Mouse (Mus musculus): ENCODE results near the gene Sh3tc1.

Sh3tc1 gene

GRCm38 (mm10) chr5:35755131-35755733 lies 15.4 kb upstream of the Sh3tc1 start:
- no peak for DNase-seq (ENCODE audit: low read depth)

- no peak for DNase-seq (ENCODE audit: low read depth)
These were observed 11.2 kb upstream of the Sh3tc1 start for GRCm38 (mm10) chr5:35751016-35751415.

GRCm38 (mm10) chr5:35750026-35750425 lies 10.2 kb upstream of the Sh3tc1 start:
- no peak for DNase-seq (ENCODE audit: low read depth)

GRCm38 (mm10) chr5:35749416-35749815 lies 9.6 kb upstream of the Sh3tc1 start:
- no peak for DNase-seq (ENCODE audit: low read depth)

GRCm38 (mm10) chr5:35746910-35747309 lies 7.1 kb upstream of the Sh3tc1 start:
- DNase-seq (ENCODE audit: low read depth): no peak

- DNase-seq (ENCODE audit: low read depth): no peak
These were observed 5.6 kb upstream of the Sh3tc1 start for GRCm38 (mm10) chr5:35745406-35745805.

- no peak for DNase-seq (ENCODE audit: low read depth)
These were observed 4.4 kb upstream of the Sh3tc1 start for GRCm38 (mm10) chr5:35743990-35744722.

- DNase-seq (ENCODE audit: low read depth): no peak
These were observed 3.6 kb upstream of the Sh3tc1 start for GRCm38 (mm10) chr5:35743238-35743951.

GRCm38 (mm10) chr5:35741225-35741820 lies 1.5 kb upstream of the Sh3tc1 start:
- DNase-seq (ENCODE audit: low read depth): no peak

GRCm38 (mm10) chr5:35740716-35741115 lies 929 bp upstream of the Sh3tc1 start:
- DNase-seq (ENCODE audit: low read depth): no peak

- DNase-seq (ENCODE audit: low read depth): no peak
These were observed 782 bp downstream of the Sh3tc1 start for GRCm38 (mm10) chr5:35739005-35739404.

GRCm38 (mm10) chr5:35737231-35737901 lies 2.4 kb downstream of the Sh3tc1 start:
- DNase-seq (ENCODE audit: low read depth): no peak

GRCm38 (mm10) chr5:35733523-35733922 lies 6.3 kb downstream of the Sh3tc1 start:
- no peak for DNase-seq (ENCODE audit: low read depth)

- no peak for DNase-seq (ENCODE audit: low read depth)
These were observed 8.8 kb downstream of the Sh3tc1 start for GRCm38 (mm10) chr5:35731006-35731405.

- DNase-seq (ENCODE audit: low read depth): no peak
These were observed 9.2 kb downstream of the Sh3tc1 start for GRCm38 (mm10) chr5:35730552-35730951.

GRCm38 (mm10) chr5:35729844-35730243 lies 9.9 kb downstream of the Sh3tc1 start:
- no peak for DNase-seq (ENCODE audit: low read depth)

- DNase-seq (ENCODE audit: low read depth): no peak
These were observed 10.8 kb downstream of the Sh3tc1 start for GRCm38 (mm10) chr5:35728957-35729460.

- no peak for DNase-seq (ENCODE audit: low read depth)
These were observed 11.3 kb downstream of the Sh3tc1 start for GRCm38 (mm10) chr5:35728344-35728956.

GRCm38 (mm10) chr5:35727447-35727846 lies 12.3 kb downstream of the Sh3tc1 start:
- no peak for DNase-seq (ENCODE audit: low read depth)

GRCm38 (mm10) chr5:35725840-35726239 lies 13.9 kb downstream of the Sh3tc1 start:
- DNase-seq (ENCODE audit: low read depth): no peak

- no peak for DNase-seq (ENCODE audit: low read depth)
These were observed 15.9 kb downstream of the Sh3tc1 start for GRCm38 (mm10) chr5:35723900-35724299.

Data from c-Kit-positive CD71-positive TER-119-negative erythroid progenitor cells, embryonic 14.5 days (primary cell).